Mouse (Mus musculus) CD4-positive helper T cell, adult 2 months (primary cell): ENCODE results near the gene Notch2.

ENCODE experiments used
- DNase-seq: peaks from one replicate; pipeline ENCODE4 v3.0.0-alpha.2; 2012; ENCODE audit warnings: low read depth, missing footprints, low spot score

The Notch2 gene

DNA sequence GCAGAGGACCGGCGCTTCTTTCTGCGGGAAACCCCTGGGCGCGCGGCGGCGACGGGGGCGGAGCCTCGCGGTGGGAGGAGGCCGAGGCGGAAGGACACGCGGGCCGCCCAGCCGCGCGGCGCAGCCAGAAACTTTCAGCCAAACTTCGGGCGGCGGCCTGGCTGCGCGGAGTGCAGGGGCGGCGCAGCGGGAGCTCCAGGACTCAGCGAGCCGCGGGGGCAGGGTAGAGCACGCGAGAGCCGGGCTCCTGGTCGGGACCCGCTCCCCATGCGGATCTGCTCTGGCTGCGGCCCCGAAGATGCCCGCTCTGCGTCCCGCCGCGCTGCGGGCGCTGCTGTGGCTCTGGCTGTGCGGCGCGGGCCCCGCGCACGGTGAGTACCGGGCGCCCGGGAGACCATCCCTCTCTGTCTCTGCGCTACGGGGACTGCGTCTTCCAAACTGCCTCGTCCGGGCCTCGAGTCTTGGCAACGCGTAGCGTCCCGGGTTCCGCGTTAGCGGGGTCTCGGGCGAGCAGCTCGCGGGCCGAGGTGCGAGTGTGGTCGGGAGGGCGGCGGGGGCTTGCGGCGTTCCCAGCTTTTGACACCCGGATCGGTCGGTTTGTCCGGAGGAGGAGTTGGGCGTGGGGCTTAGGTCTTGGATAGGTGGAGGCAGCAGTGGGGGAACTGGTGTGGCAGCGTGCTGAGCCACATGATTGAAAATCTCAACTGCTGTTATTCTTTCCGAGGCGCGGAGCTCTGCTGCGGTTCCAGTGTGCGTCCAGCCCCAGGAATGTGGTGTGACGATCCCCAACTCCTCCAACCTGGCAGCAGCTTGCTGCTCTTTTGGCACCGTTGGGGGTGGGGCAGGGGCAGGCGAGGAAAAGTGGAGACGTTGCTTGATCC is at the start of gene Notch2:
Gene Notch2 (plus strand): TSS at position 127 of the 881 bp plus-strand sequence.
- peak; percentile 97 for DNase-seq

DNA sequence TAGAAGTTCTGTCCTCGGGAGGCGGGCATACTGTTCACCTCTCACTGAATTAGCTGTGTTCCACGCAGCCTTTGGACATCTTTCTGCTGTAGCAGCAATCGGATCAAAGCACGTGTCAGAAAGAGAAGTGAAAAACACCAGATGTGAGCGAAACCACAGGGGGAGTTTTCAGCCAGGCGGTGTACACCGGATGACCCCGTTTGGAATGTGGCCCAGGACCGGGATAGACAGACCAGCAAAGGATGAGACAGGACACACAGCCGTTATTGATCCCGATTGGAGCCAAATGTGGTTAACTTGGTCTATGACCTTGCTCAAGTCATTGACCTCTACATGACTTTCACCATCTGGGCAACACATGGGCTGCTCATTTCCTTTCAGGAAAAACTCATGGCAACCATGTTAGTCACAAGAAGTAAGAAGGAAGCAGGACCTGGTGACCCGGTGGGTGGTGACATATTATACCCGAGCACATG is 48.4 kb upstream of the Notch2 start:
- no peak for DNase-seq

DNA sequence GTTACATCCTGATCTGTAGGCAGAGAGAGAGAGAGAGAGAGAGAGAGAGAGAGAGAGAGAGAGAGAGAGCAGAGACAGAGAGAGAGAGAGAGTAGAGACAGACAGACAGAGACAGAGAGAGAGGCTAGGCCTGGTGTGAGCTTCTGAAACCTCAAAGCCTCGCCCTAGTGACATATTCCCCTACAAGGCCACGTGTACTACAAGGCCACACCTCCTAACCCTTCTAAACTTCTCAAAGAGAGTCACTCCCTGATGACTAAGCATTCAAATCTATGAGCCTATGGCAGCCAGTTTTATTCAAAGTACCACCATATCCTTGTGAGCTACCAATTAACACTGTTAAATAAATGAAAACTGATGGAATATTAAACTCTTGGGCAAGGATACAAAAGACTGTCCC is 45.7 kb upstream of the Notch2 start:
- no peak for DNase-seq

DNA sequence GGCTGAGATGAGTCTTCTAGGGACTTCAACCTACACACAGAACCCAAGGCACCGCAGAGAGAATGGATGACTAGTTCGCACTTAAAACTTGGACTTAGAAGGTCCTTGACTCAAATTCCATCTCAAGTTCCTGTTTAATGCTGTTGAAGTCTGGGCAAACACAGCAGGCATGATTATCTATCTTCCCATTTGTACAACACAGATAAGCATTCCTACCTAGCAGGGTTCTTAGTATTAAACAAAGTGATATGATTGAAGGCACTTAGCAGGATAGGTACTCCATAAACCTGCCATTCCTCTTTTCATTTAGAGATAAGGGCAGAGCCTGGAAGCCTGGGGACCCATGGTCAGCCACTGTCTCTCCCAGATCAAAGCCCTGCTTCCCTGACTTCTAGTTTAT is 45.1 kb upstream of the Notch2 start:
- no peak for DNase-seq

DNA sequence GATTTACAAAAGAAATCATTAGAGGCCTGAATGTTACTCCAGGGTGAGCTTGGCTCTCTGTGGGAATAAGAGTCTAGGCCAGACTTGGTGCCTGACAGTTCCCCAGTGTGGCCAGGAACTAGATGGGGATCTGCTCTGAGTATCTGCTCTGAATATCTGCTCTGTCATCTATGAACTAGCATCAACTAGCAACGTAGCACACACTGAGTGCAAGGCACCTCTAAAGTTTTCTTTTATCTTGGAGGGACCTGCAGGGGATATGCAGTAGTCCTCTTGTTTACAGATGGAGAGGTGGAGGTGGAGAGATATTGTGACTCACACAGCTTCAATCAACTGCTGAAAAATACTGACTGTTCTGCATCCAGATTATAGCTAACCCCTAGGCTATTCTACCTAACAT is 44.3 kb upstream of the Notch2 start:
- no peak for DNase-seq

DNA sequence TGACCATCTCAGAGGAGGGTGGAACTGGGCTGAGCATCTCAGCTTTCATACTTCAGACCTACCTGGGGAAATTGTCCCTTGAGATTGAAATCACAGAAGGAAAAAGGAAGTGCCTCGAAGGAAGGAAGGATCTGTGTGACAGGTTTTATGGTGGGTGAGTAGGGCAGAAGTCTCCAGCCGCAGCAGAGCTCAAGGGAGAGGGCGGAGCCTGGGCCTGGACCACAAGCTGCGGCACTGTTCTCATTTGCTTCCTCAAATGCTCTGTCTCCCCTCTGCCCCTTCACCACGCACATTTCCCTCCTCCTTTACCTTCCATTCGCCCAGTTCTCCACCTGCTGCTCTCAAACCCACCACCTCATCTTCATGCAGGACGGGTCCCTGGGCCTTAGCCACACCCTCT is 42.2 kb upstream of the Notch2 start:
- DNase-seq = no peak

DNA sequence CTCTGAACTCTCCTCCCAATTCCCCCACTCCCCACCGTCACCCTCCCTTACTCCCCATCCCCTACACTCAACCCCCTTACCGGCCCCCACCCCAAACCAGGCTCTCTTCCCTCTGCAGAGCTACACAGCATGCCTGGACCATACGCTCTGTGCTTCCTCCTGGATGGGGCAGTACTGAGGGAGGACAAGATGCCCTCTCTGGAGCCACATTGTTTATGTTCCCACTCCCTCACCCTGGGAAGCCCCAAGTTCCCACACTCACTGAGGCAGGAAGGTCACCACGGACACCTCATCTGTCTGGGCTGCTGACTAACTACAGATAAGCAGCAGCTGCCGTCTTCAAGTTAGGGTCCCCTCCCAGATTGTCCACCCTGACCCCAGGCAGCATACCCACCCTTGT is 41.1 kb upstream of the Notch2 start:
- no peak for DNase-seq

DNA sequence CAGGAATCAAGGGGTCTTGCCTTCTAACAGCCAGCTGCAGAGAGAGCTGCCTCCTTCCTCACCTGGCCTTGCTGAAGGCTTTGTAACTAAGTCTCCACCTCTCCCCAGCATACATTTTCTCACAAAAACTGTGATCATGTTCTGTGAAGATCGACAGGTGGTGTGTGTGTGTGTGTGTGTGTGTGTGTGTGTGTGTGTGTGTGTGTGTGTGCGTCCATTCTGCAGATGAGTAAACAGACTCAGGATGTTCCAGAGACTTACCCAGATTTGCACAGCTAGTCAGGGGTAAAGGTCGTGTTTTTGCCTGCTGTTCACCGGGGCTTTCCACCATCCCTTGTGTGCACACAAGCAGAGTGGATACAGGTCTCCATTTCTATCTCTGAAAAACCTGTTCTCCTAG is 40.6 kb upstream of the Notch2 start:
- no peak for DNase-seq

DNA sequence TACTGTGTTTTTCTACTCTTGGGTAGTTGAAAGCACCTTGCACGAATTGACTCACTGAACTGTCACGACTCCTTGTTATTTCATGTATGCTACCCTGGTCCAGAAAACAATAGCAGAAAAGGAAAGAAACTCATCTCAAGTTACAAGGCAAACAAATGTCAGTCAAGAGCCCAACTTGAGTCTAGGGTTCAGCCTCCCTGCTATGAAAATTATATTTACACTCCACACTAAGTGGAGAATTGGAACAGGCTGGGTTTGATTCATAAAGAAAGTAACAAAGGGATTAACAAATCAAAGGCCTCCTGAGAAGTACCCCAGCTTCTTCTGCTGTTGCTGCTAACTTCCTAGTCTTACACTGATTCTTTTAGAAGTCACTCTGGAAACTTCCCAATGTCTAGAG is 40.0 kb upstream of the Notch2 start:
- no peak for DNase-seq

DNA sequence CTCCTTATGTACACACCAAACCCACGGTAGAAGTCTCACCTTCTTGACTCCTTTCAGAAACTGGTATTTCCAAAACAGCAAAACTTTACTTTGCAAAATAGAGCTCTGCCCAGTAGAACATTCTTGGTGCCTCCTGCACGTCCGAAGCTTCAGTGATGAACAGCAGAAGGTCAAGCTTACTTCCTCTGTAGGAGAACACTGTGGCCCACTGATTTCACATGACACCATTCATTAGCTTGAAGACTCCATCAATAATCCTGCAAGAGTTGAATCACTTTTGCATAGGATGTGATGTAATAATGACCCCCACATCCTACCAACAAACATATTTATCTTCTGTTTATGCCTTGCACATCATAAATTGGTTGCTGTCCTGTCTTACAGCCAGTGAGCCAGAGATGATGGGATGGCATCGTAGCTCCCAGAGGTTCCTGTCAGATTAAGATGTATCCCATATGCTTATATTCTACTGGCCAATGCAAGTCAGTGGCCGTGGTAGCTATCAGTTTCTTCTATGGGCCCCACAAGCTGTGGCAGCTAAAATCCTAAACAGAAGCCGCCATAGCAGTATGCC is 39.0 kb upstream of the Notch2 start:
- no peak for DNase-seq

DNA sequence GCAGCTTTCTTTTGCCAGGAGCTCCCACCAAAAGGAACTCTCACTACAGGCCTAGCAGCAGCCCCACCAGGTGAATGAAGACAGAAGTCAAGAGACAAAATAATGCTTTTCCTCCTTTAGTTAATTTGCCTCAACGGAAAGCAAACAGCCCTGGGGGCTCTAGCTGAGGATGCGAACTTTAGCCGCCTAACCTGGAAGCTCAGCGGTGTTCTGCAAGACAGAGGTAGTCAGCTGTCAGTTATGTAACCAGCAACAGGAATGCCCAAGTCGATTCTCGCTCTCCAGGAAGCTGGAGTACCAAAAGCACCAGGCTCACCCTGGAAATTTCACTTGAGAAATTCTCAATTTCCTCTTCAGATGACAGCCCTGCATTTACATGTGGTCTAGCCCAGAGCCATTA is 36.6 kb upstream of the Notch2 start:
- no peak for DNase-seq

DNA sequence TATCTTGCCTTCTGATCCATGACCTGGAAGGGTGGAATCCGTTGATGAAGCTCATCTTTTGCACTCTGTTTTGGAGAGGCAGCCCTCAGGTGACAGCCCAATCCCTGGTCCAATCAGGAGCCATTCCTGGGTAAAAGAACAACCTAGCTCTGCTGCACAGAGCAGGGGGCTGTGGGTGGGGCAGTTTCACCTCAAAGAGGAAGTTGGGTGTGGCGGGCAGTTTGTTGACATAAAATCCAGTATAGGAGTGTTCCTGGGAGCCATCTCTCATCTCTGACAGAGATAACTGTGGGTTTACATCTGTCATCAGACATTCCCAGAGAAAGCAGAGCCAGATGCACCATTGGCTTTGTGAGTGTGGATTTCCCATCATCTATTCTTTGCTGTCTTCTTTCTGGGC is 34.6 kb upstream of the Notch2 start:
- DNase-seq = no peak

DNA sequence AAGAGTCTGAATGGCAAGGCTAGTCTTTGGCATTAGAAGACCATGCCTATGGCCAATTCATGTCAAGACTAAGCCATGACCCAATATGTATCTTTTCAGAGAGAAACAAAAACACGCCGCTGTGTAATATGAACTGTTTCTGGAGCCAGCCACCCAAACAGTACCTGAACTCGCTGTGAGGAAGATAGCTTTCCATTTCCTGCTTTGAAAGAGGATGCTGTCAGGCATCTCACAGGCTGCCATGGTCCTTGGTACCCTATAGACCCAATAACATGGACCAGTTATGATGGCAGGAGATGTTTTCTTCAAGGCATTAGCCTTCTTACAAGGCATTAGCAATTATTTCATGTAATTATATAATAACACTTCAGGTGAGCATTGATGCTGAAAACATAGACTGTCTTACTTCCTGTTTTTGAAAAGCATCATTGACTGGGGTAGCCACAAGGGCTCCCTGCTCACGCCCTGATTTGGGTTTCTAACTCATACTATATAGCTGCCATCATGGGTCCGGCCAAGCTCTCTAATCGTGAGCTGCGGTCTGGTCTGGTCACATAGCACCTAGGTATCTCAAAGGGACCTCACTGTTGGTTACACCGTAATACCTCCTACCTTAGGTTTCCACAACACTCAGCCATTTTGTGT is 32.5 kb upstream of the Notch2 start:
- DNase-seq = no peak

DNA sequence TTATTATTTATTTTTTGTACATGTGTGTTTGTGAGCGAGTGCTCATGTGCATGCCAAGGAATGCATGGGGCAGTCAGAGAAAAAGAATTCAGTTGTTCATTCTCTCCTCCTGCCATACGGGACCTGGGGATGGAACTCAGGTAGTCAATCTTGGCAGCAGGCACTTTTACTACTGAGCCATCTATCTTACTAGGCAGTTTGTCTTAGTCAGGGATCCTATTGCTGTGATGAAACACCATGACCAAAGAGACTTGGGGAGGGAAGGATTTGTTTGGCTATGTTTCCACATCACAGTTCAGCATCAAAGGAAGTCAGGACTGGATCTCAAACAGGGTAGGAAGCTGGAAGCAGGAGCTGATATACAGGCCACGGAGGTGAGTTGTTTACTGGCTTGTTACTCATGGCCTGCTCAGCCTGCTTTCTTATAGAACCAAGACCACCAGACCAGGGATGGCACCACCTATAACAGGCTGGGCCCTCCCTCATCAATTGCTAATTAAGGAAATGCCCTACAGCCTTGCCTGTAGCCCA is 31.9 kb upstream of the Notch2 start:
- DNase-seq = no peak

DNA sequence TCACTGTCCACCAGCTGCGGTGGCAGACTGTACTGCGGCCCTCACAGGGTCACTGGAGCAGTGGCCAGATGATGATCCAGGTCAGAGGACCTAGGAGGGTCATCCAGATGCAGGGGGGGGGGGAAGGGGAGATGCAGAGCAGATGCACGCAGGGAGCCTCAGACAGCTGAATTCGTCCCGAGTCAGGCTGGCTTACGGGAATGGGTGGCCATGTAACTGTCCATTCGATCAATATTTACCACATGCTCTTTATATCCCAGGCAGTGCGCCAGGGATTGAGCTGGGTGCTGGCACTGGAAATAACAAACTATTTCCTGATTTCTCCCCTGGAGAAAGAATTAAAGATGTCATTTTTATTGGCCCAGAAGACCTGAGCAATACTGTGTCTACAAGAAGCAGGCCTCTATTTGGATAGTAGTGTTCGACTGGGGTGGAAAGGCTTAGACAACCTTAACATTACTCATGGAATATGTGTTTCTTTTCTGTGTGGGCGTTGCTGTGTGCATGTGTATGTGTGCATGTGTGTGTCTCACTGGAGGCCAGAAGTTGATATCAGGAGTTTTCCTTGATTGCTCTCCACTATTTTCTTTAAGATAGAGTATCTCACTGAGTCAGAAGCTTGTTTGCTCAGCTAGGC is 28.3 kb upstream of the Notch2 start:
- no peak for DNase-seq

DNA sequence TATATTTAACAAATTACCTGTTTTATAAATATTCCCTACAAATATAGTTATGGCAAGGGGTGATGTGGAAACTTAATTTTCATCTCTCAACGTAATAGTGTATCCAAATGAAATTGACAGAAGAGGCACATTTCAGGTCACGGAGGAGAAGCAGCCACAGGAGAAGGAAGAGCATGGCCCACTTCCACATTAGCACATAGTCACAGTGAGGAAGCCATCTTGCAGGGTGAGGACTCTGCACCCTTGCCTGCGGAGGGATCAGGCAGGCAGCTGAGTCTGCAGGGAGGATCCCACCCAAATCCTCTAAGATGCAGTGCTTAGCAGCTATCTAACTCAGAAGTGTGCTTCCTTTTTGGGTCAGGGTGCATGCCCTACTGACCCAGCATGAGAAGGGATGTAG is 27.6 kb upstream of the Notch2 start:
- no peak for DNase-seq

DNA sequence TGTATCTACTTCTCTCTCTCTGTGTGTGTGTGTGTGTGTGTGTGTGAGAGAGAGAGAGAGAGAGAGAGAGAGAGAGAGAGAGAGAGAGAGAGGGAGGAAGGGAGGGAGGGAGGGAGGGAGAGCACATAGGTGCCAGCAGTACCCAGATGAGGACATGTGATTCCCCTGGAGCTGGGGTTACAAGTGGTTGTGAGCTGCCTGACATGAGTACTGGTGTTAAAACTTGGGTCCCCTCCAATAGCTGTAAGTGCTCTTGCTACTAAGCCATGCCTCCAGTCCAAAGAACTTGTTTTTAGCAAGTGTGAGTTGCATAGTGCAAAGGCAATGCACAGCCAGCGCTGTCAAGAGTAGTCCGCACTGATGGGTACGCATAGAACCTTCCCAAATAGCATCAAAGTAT is 26.2 kb upstream of the Notch2 start:
- no peak for DNase-seq

DNA sequence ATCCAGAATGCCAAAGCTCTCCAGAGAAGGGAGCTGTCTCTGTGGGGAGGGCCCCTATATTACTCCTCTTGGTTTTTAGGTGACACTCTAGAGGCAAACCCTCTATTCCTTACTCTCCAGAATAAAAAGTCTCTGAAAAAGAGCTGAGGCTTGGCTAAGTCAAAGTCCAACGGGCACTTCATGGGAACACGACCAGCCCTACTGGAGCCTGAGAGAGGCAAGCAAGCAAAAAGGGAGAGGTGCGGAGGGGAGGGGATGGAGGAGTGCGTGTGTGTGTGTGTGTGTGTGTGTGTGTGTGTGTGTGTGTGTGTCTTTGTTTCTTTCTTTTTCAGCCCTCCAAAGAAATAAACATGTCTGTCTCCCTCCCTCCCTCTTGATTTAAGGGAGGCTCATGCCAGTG is 24.6 kb upstream of the Notch2 start:
- no peak for DNase-seq

DNA sequence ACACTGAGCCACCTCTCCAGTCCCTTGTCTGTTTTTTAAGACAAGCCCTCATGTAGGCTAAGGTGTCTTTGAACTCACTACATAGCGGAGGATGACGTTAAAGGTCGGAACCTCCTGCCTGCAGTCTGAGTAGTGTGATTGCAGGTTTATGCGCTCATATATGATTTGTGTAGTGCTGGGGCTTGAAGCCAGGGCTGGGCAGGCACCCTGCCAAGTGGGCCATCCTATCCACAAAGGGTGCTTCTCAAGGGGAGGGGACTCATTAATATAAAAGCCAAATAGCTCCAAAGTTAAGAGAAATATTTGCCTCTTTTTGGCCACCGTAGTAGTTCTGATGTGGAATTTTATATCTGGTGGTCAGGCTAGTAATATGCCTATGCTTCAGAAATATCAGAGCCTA is 22.8 kb upstream of the Notch2 start:
- DNase-seq = no peak

DNA sequence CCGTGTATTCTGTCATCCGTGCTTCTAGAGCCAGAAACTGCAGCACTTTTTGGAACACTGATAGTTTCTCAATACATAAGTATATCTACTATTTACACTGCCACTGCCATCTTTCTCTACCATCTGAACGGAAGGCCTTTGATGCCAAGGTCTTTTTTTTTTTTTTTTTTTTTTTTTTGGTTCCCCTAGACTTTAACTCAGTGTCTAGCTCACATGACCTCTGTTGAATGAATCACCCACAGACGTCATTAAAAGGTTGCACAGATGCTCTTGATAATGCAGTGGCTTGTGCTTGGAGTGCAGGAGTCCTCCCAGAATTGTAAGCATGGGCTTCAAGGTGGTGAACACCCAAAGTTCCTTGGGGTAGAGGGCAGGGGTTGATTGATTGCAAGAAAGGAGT is 21.0 kb upstream of the Notch2 start:
- DNase-seq = no peak

DNA sequence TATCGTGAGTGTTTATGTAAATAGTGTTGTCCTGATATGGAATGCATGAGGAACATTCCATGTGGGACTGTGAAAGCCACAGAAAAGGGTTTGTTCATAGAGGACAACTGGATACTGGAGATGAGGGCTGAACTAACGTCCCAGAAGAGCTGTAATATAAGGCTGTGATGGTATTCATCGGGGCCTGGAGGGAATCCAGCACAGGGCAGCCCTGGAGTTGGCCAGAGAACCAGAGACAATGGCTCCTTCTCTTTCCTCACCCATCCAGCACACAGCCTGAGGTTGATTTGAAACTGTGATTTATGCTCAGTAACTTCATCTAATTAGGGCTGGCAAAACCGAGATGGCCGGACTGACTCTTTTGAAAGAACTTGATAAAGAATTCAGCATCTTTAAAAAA is 20.1 kb upstream of the Notch2 start:
- DNase-seq = no peak

DNA sequence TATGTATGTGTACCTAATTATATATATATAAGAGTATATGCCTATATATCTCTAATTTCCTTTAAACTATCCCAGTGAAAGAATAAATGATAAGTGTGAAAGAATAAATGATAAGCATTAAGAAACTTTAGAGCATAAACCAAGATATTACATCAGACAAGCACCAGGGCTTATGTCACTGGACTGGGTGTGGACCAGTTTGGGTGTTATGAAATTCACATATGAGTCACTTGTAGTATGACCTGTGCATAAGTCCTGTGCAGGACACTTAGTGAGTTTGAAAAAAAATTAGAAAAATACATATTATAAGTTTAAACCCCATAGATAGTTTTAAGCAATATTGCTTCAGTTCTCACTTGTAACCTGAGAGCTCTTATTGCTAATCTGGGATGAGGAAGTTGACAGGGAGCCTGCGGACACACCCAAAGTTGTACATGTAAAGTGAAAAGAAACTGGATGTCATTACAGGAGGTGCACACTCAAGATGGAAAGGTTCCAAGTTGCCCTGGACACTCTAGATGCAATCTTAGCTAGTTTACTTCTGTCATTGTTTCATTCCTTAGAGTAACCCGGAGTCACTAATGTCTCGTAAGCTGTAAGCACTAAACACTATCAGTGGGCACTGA is 19.3 kb upstream of the Notch2 start:
- DNase-seq = no peak
